Mouse (Mus musculus): ENCODE results near the gene Chrna4.

DNA sequence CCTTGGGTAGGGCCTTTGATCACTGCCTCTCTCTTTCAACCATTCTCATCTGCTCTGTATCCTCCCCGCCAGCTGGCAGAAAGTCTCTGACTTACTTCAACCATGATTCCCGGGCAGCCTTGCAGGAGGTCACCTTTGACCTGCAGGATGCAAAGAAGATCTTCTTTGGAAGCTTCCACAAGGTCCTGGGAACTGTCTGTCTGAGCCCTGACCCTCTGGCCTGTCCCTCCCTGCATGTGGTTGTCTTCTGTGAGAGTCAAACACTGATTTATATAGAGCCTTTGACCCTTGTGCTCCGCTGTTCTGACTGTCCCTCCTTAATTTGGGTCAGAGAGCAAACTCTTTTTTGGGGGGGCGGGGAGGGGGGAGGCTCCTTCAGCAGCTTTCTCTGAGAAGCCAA lies 36.3 kb downstream of the Chrna4 start:
- TF ChIP-seq CTCF (conservative IDR thresholded peaks at IDR 0.05; ENCODE audit: low read length) (no peak), NANOG (IDR thresholded peaks at IDR 0.05; ENCODE audit: borderline replicate concordance, low read length) (no peak)

All from E14TG2a.4 (cell line).